Mouse (Mus musculus) midbrain, embryonic 16.5 days (tissue): ENCODE results near the gene Pdp2. TPM values are rescaled to one million over a fixed set of nuclear protein-coding genes. Genes with fewer than 3 reads are reported as not detected.
A peak's percentile ranks its signal among the peaks of the same experiment; 100 is the strongest.
"Not testable (repeated sequence)": the region's sequence is repeated elsewhere in the genome, so short reads cannot be mapped to it uniquely, and the experiment has no call there.

Experiments
- ATAC-seq: fragments of 200-750 bp; cut with Nextera tagmentation; 2 replicates; pipeline ENCODE4 v1.8.0; 2017; ENCODE audit warnings: moderate TSS enrichment
- H3K27ac ChIP-seq: fragments of 300-500 bp; sonication (generic); 2 replicates; pipeline ENCODE4 v1.5.1; 2014; ENCODE audit warnings: mild to moderate bottlenecking, low read length, mixed read lengths
- H3K27me3 ChIP-seq: fragments of 300-500 bp; sonication (generic); 2 replicates; pipeline ENCODE4 v1.6.1; 2014; ENCODE audit warnings: low read depth, low read length, mixed read lengths; ENCODE audit not compliant: control insufficient read depth, insufficient read depth
- H3K36me3 ChIP-seq: fragments of 300-500 bp; sonication (generic); 2 replicates; pipeline ENCODE4 v1.6.1; 2014; ENCODE audit warnings: mild to moderate bottlenecking, low read length, moderate library complexity, mixed read lengths; ENCODE audit not compliant: control insufficient read depth, insufficient read depth
- H3K4me1 ChIP-seq: fragments of 300-500 bp; sonication (generic); 2 replicates; pipeline ENCODE4 v1.6.1; 2014; ENCODE audit warnings: mild to moderate bottlenecking, low read length, mixed read lengths; ENCODE audit not compliant: control insufficient read depth, insufficient read depth
- H3K4me2 ChIP-seq: fragments of 300-500 bp; sonication (generic); 2 replicates; pipeline ENCODE4 v1.6.1; 2014; ENCODE audit warnings: mild to moderate bottlenecking, low read length, mixed read lengths
- H3K4me3 ChIP-seq: fragments of 300-500 bp; sonication (generic); 2 replicates; pipeline ENCODE4 v1.5.1; 2014; ENCODE audit warnings: low read depth, mild to moderate bottlenecking, low read length, moderate library complexity, mixed read lengths
- H3K9ac ChIP-seq: fragments of 300-500 bp; sonication (generic); 2 replicates; pipeline ENCODE4 v1.6.1; 2014; ENCODE audit warnings: low read depth, low read length, mixed read lengths
- H3K9me3 ChIP-seq: fragments of 300-500 bp; sonication (generic); replicated peaks from 2 replicates; pipeline ENCODE4 v1.6.1; 2014; ENCODE audit warnings: mild to moderate bottlenecking, low read length, mixed read lengths; ENCODE audit not compliant: control insufficient read depth, poor library complexity, severe bottlenecking
- whole genome bisulfite sequencing: fragments of 180-500 bp; shearing (Covaris S2); extraction: QIAGEN DNeasy Blood & Tissue Kit; methylation state at CpG from one replicate; pipeline ENCODE4 v1.1.7; 2014; 5-methylcytosine and 5-hydroxymethylcytosine counted together
- polyA plus RNA-seq: library from polyadenylated mRNA; unstranded; fragments of >200 nt; fragmentation: Nextera tagmentation; extraction: Ambion mirVana; gene quantifications from 2 replicates; pipeline ENCODE4 v1.2.1, GENCODE M21; 2015

Pdp2 gene
- polyA plus RNA-seq, 1 experiment from 2014 or later = 25.7 TPM

DNA sequence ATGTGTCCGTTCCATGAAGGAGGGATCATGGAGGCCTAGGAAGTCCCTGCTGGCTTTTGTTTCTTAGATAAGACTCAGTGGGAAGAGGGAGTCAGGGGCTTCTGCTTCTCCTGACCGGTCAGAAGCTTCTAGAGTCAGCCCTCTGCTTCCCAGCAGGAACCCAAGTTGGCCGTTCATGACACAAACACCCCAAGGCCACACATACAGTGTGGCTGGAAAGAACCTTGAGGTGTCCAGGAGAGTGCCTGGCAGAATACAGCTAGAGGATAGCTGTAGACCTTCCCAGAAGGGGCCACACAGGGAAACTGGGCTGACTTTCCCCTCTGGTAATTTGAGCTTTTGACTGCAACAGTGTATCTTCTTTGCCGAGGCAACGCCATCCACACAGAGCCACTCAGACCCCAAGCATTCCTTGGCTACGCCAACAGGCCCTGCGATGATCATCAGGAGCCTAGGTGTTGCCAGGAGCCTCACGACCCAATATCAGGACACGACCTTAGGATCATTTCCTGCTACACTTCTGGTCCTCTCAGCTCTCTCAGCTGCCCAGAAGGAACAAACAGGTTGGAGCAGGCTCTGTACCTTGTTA lies 42.0 kb downstream of the Pdp2 start:
- 73% methylated on average over 9 of the region's 9 CpGs for WGBS
- ATAC-seq = no peak; the same call in 1 of the 2 replicates
- Histone ChIP-seq H3K36me3 (no peaks in the 10 kb centered on the region; the same call in 1 of the 2 replicates), H3K27me3 (peaks cover 9% of the 10 kb centered on the region), H3K9me3 (no peaks in the 10 kb centered on the region), H3K9ac (no peak overlapping the region), H3K4me1 (peaks cover 15% of the 10 kb centered on the region), H3K4me3 (no peak overlapping the region), H3K4me2 (no peak overlapping the region), H3K27ac (peak overlapping the region; percentile 21; the same call in 1 of the 2 replicates)

DNA sequence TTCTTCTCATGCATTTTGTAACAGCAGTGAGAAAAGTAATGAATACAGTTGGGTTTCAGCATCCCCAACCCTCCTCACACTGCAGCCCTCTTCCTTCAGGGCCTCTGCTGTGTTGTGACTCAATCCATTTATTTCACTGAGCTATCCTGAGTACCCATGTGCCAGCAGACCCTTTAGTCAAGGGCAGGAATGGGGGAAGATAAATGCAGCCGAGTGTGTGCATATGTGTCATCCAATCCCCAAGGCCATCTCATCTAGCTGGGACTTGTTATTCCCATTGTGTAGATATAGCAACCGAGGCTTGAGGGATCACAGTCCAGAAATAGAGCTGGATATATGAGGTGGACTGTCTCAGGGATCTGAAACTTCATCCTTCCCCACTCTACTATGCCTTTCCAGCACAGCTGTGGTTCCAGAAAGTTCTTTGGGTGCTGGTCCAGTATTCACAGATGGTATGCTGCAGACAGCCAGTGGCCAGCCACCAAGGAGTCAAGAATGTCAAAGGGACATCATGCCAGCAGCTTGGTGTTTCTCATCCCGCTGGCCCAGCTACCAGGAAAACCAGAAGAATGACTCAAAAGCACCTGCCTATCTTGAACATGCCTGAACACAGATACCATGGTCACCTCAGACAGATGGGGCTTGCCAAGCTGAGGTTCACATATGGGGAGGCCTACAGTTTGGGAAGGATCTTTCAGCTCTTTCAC lies 43.9 kb downstream of the Pdp2 start:
- Histone ChIP-seq H3K27ac (no peak overlapping the region), H3K4me2 (no peak overlapping the region), H3K36me3 (peaks cover 3% of the 10 kb centered on the region), H3K4me1 (peaks cover 18% of the 10 kb centered on the region), H3K27me3 (no peaks in the 10 kb centered on the region; the same call in none of the 2 replicates), H3K4me3 (no peak overlapping the region), H3K9me3 (no peaks in the 10 kb centered on the region), H3K9ac (no peak overlapping the region)
- 97% methylated on average over 3 of the region's 3 CpGs for WGBS
- no peak for ATAC-seq

GRCm38 (mm10) chr8:104638010-104638409 lies 46.8 kb downstream of the Pdp2 start:
- Histone ChIP-seq H3K9ac (no peak overlapping the region), H3K27ac (no peak overlapping the region), H3K27me3 (no peaks in the 10 kb centered on the region), H3K9me3 (no peaks in the 10 kb centered on the region), H3K36me3 (peaks cover 3% of the 10 kb centered on the region), H3K4me3 (no peak overlapping the region), H3K4me2 (no peak overlapping the region), H3K4me1 (peaks cover 20% of the 10 kb centered on the region)
- 92% methylated on average over 6 of the region's 6 CpGs for WGBS
- no peak for ATAC-seq

GRCm38 (mm10) chr8:104640241-104640640 lies 49.0 kb downstream of the Pdp2 start:
- no peaks in the 10 kb centered on the region for H3K27me3 ChIP-seq
- H3K4me1 ChIP-seq = peaks cover 20% of the 10 kb centered on the region
- ATAC-seq = no peak
- no peaks in the 10 kb centered on the region for H3K9me3 ChIP-seq
- 90% methylated on average over 7 of the region's 7 CpGs for WGBS
- peaks cover 3% of the 10 kb centered on the region; the same call in 1 of the 2 replicates for H3K36me3 ChIP-seq
- peak overlapping the region; percentile 81 for H3K4me3 ChIP-seq
- H3K27ac ChIP-seq = no peak overlapping the region
- peak overlapping the region; percentile 74 for H3K4me2 ChIP-seq
- H3K9ac ChIP-seq = peak overlapping the region; percentile 86

DNA sequence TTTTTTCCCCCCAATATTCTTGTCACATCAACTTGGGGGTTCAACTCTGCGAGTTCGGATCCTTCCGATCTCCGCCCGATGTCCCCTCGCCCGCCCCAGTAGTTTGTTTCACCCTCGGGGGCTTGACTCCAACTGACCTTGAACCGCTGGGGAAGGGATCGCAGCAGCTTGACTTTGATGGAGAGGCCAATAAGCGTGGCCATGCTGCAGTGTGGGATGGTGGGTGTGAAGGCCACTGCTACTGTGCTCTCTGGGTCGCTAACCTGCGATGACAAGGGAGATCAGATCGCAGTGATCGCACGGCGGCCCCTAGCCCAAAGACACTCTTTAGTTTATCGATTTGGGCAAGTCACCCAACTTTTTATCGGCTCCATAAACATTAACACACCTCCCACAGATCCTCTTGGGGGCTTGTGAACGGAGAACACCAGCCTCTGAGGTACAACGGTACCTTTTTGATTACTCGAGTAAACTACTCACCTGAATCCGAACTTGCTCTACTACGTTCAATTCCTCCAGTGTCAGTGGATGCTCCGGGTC lies 49.6 kb downstream of the Pdp2 start:
- no peak for ATAC-seq
- Histone ChIP-seq H3K27me3 (no peaks in the 10 kb centered on the region), H3K4me2 (peak overlapping the region; percentile 74), H3K27ac (no peak overlapping the region; the same call in 1 of the 2 replicates), H3K36me3 (peaks cover 3% of the 10 kb centered on the region; the same call in 1 of the 2 replicates), H3K9ac (peak overlapping the region; percentile 86), H3K4me1 (peaks cover 20% of the 10 kb centered on the region), H3K4me3 (peak overlapping the region; percentile 81), H3K9me3 (no peaks in the 10 kb centered on the region)
- WGBS = 14% methylated on average over 25 of the region's 25 CpGs

DNA sequence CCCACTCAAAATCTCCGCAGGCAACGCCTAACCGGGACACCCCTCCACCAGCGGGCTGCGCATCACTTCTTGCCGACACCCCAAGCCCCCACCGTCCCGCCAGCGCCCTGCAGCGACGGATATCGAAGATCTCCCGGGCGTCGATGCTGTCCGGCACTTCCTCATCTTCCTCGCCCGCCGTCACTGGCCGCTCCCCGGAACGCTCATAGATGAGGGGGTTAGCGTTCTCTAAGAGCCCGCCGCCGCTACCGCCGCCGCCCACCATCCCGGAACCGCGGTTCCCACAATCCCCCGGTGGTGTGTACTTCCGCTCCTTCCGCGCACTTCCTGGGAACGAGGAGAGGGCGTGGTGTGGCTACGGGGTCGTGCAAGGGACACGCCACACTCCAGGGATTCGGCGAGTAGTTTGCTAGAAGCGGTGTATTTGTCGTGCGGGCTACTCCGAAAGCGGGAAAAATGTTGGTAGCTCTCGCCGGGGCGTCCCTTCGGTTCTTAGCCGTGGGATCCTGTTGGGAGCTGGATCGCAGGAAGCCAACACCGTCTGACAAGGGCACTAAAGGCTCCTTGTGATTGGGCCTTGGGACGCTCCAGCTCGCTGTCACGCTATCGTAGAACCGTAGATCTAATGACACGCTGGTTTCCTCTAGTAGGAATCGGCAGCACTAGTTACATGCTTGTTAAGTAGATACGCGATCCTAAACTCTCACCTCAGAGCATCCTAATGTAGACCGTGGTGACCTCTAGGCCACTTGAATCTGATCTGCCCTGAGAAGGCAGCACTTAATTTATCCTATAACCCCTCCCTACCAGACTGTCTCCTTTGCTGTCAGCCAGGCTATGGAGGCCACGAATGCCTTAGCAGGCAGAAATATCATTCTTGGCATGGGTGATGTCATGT lies 50.4 kb downstream of the Pdp2 start, which contains the start of gene Ciao2b:
Gene Ciao2b (minus strand): TSS at position 540 of the 898 bp plus-strand sequence.
- H3K27me3 ChIP-seq = no peaks in the 10 kb centered on the region
- peaks cover 3% of the 10 kb centered on the region; the same call in 1 of the 2 replicates for H3K36me3 ChIP-seq
- ATAC-seq = peak; percentile 98
- peaks cover 20% of the 10 kb centered on the region for H3K4me1 ChIP-seq
- H3K4me3 ChIP-seq = peak within 1 kb of the TSS; percentile 81
- under 1% methylated on average over 66 of the region's 66 CpGs for WGBS
- H3K27ac ChIP-seq = peak within 1 kb of the TSS; percentile 87
- H3K4me2 ChIP-seq = peak within 1 kb of the TSS; percentile 74
- H3K9me3 ChIP-seq = no peaks in the 10 kb centered on the region
- H3K9ac ChIP-seq = peak within 1 kb of the TSS; percentile 86

DNA sequence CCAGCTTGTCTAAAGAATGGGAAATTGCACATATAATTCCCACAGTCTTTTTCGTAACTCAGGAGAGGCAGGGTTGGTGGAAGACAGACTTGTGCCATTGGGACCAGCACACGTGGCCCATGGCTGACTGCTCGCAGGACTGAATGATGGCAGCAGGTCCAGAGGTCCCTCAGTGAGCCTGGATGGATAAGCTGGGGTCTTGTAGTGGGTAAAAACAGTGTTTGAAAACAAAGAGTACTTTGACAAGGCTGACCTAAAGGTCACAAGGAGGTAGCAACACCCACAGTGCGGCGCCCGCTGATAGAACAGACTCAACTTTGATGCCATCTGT lies 51.0 kb downstream of the Pdp2 start:
- Histone ChIP-seq H3K36me3 (peaks cover 3% of the 10 kb centered on the region; the same call in 1 of the 2 replicates), H3K27me3 (no peaks in the 10 kb centered on the region), H3K4me2 (peak overlapping the region; percentile 74), H3K9me3 (no peaks in the 10 kb centered on the region), H3K4me3 (peak overlapping the region; percentile 81), H3K27ac (peak overlapping the region; percentile 87), H3K4me1 (peaks cover 20% of the 10 kb centered on the region), H3K9ac (peak overlapping the region; percentile 86)
- WGBS = 79% methylated on average over 6 of the region's 6 CpGs
- ATAC-seq = peak; percentile 57

DNA sequence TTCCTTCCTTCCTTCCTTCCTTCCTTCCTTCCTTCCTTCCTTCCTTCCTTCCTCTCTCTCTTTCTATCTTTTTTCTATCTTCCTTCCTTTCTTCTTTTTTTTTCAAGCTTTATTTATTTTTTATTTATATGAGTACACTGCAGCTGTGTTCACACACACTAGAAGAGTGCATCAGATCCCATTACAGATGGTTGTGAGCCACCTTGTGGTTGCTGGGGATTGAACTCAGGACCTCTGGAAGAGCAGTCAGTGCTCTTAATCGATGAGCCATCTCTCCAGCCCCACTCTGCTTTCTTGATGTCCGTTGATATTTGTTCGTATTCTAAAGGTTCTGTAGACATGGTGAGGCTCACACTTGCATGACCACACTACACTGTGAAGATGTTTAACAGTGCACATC lies 52.9 kb downstream of the Pdp2 start:
- peaks cover 20% of the 10 kb centered on the region for H3K4me1 ChIP-seq
- H3K4me3 ChIP-seq, H3K4me2 ChIP-seq, H3K27me3 ChIP-seq, H3K9ac ChIP-seq, H3K9me3 ChIP-seq, ATAC-seq, H3K27ac ChIP-seq, H3K36me3 ChIP-seq: not testable (repeated sequence)
- 65% methylated on average over 3 of the region's 3 CpGs for WGBS
